In the genomic region with DNA sequence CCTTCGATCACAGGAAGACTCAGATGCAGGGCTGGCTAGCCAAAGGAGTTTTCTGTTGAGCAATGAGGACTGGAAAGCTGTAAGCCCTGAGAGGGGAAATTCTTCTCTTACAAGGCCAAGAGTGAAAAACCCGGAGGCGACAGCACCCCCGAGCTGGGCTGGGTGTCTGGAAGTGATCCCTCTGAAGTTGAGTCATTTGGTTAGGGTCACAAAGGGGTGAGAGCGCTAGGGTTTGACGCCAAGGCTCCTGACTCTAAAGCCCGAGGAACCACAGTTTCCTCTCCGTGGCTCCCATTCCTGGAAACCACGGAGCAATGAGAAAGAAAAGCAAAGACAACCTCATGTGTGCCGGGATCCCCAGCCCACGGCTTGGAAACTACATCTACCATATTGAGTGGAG, we compare ENCODE assay signal across 10 mouse cellular contexts. TPM values are rescaled to one million over a fixed set of nuclear protein-coding genes. Genes with fewer than 3 reads are reported as not detected.
DNase-seq lines count a peak whose midpoint lies in the region; ATAC-seq and TF ChIP-seq lines count a peak whose summit lies in the region.
"Had no signal": no experiment of that assay in that cellular context is flagged by ENCODE, and none has a peak within 500 bp of the region (broad histone marks: within the 10 kb centered on the region; RNA-seq: fewer than 3 reads in every experiment).

No protein-coding gene starts in this region.

- ATAC-seq in liver, postnatal 0 days, result peak; percentile 13; the same call in 1 of the 2 replicates
- peak; percentile 72 for ATAC-seq in Patski
- ATAC-seq: forebrain, embryonic 13.5 days had no signal

- TF ChIP-seq EP300 in liver, postnatal 0 days (IDR thresholded peaks at IDR 0.05; ENCODE audit: low read depth), result no peak

- H3K27me3 ChIP-seq in liver, postnatal 0 days (ENCODE audit: insufficient read depth, low read length), result no peaks in the 10 kb centered on the region
- H3K27me3 ChIP-seq in Patski, result no peaks in the 10 kb centered on the region
- no peaks in the 10 kb centered on the region for H3K27me3 ChIP-seq in heart, embryonic 10.5 days (ENCODE audit: insufficient read depth, poor library complexity, severe bottlenecking)
- H3K27me3 ChIP-seq: forebrain, embryonic 13.5 days; hindbrain, embryonic 15.5 days; midbrain, embryonic 12.5 days had no signal

- H3K36me3 ChIP-seq in liver, postnatal 0 days (replicated peaks; ENCODE audit: insufficient read depth, low read length), result peaks cover 9% of the 10 kb centered on the region; the same call in 1 of the 2 replicates
- peaks cover 38% of the 10 kb centered on the region for H3K36me3 ChIP-seq in heart, embryonic 10.5 days
- H3K36me3 ChIP-seq: hindbrain, embryonic 15.5 days had no signal

- no peak overlapping the region for H3K9ac ChIP-seq in liver, postnatal 0 days (replicated peaks)
- H3K9ac ChIP-seq: forebrain, embryonic 13.5 days; hindbrain, embryonic 15.5 days; midbrain, embryonic 12.5 days had no signal

- no peak for DNase-seq in liver, postnatal 0 days
- no peak for DNase-seq in liver
- DNase-seq in Patski (ENCODE audit: low read depth, low spot score), result peak; percentile 90
- DNase-seq in heart, embryonic 10.5 days (ENCODE audit: low spot score), result no peak
- DNase-seq in lung, postnatal 36 days, result peak; percentile 60
- DNase-seq in embryo, embryonic 9.5 days (ENCODE audit: extremely low spot score), result no peak
- no peak for DNase-seq in layer of hippocampus, postnatal 14 days (ENCODE audit: low spot score in 2 of 2)

- no peak overlapping the region for H3K4me2 ChIP-seq in liver, postnatal 0 days (ENCODE audit: low read depth, low read length)
- H3K4me2 ChIP-seq: forebrain, embryonic 13.5 days; hindbrain, embryonic 15.5 days; midbrain, embryonic 12.5 days had no signal

- H3K27ac ChIP-seq in liver, postnatal 0 days (ENCODE audit: low read depth), result 0 out of 2 replicates have a peak overlapping the region, but pooled peaks have one; percentile 32
- H3K27ac ChIP-seq in heart, embryonic 10.5 days, result peak overlapping the region; percentile 54
- H3K27ac ChIP-seq: forebrain, embryonic 13.5 days; hindbrain, embryonic 15.5 days; midbrain, embryonic 12.5 days had no signal

- CTCF ChIA-PET in Patski (lab: Charles Lee), result no interaction called here

- in situ Hi-C loops in Patski (cut with MboI; ENCODE audit: low pct_unique_long_range_greater_than_20kb), result no loop called here

- H3K4me1 ChIP-seq in liver, postnatal 0 days (ENCODE audit: insufficient read depth), result no peaks in the 10 kb centered on the region; the same call in 1 of the 2 replicates
- H3K4me1 ChIP-seq in heart, embryonic 10.5 days, result peaks cover 58% of the 10 kb centered on the region
- H3K4me1 ChIP-seq: forebrain, embryonic 13.5 days; hindbrain, embryonic 15.5 days; midbrain, embryonic 12.5 days had no signal

- TF ChIP-seq CTCF in liver, postnatal 0 days (IDR thresholded peaks at IDR 0.05; ENCODE audit: low read depth), result no peak
- TF ChIP-seq CTCF in Patski (IDR thresholded peaks at IDR 0.05), result no peak

- no peaks in the 10 kb centered on the region for H3K9me3 ChIP-seq in liver, postnatal 0 days (ENCODE audit: low read length)
- no peaks in the 10 kb centered on the region for H3K9me3 ChIP-seq in heart, embryonic 10.5 days
- H3K9me3 ChIP-seq: forebrain, embryonic 13.5 days; hindbrain, embryonic 15.5 days; midbrain, embryonic 12.5 days had no signal

- H3K4me3 ChIP-seq in liver, postnatal 0 days (ENCODE audit: low read depth, low read length), result no peak overlapping the region
- H3K4me3 ChIP-seq in heart, embryonic 10.5 days, result no peak overlapping the region
- H3K4me3 ChIP-seq: forebrain, embryonic 13.5 days; hindbrain, embryonic 15.5 days; midbrain, embryonic 12.5 days had no signal

- POLR2A ChIA-PET in Patski (lab: Charles Lee), result interaction anchor here (1.4 kb wide), 1 partner anchor 21 kb away, joined by 5 read pairs; the partner anchor contains the start of gene Hk2

- 63% methylated on average over 11 of the region's 11 CpGs for WGBS in liver, postnatal 0 days (ENCODE audit: insufficient replicate concordance)
- WGBS in heart, embryonic 10.5 days, result 72% methylated on average over 11 of the region's 11 CpGs

RNA-seq across cellular contexts. Expression of gene Hk2, which starts 21.2 kb away (rescaled TPM):
- polyA plus RNA-seq in liver, postnatal 0 days (2015; fragmentation: Nextera tagmentation; extraction: Ambion mirVana), result 3.0 and 3.3 TPM in 2 replicates
- polyA plus RNA-seq in Patski (2021), result 75.3 TPM
- 42.2 and 44.8 TPM in 2 replicates for polyA plus RNA-seq in heart, embryonic 10.5 days (2016; fragmentation: Nextera tagmentation; extraction: Ambion mirVana)
- total RNA-seq in layer of hippocampus, postnatal 14 days (2021), result 10 to 100 TPM in 1 of 2 experiments, 1 to 10 TPM in 1; 9.3 to 11.2 TPM

RNA-seq across cellular contexts. Expression of gene Pole4, which starts 47.9 kb away (rescaled TPM):
- polyA plus RNA-seq in liver, postnatal 0 days (2015; fragmentation: Nextera tagmentation; extraction: Ambion mirVana), result 87.7 and 87.9 TPM in 2 replicates
- polyA plus RNA-seq in Patski (2021), result 64.1 TPM
- polyA plus RNA-seq in heart, embryonic 10.5 days (2016; fragmentation: Nextera tagmentation; extraction: Ambion mirVana), result 105 and 121 TPM in 2 replicates
- 10 to 100 TPM; 36.4 to 41.4 TPM for total RNA-seq in layer of hippocampus, postnatal 14 days (2021)

Comparison
In these comparisons a context has a peak if more than half of its experiments do, and no peak if none do; other contexts are left out.
1. DNase-seq: peak in Patski (single experiment) and lung, postnatal 36 days (single experiment); none in liver, postnatal 0 days (single experiment), liver (single experiment), heart, embryonic 10.5 days (single experiment), embryo, embryonic 9.5 days (single experiment) and layer of hippocampus, postnatal 14 days (0 of 2).
2. RNA of gene Hk2, which starts 21.2 kb away (polyA plus RNA-seq): 75.3 TPM in Patski (single experiment) and 42.2 to 44.8 TPM in heart, embryonic 10.5 days; 3.0 to 3.3 TPM in liver, postnatal 0 days; every median in the first group is over 10 times any median in the second.